Mouse (Mus musculus) embryonic facial prominence, embryonic 15.5 days (tissue): ENCODE results near the gene Adgrg5. TPM values are rescaled to one million over a fixed set of nuclear protein-coding genes. Genes with fewer than 3 reads are reported as not detected.

ENCODE experiments used
- ATAC-seq: fragments of 200-750 bp; cut with Nextera tagmentation; 2 replicates; pipeline ENCODE4 v1.8.0; 2017; ENCODE audit warnings: low read depth, moderate TSS enrichment; ENCODE audit not compliant: insufficient number of reproducible peaks, low FRiP score, low TSS enrichment
- H3K27ac ChIP-seq: fragments of 300-500 bp; sonication (generic); replicated peaks from 2 replicates; pipeline ENCODE4 v1.5.1; 2015; ENCODE audit warnings: mild to moderate bottlenecking, inconsistent platforms
- H3K27me3 ChIP-seq: fragments of 300-500 bp; sonication (generic); 2 replicates; pipeline ENCODE4 v1.6.1; 2015; ENCODE audit warnings: inconsistent platforms
- H3K36me3 ChIP-seq: fragments of 300-500 bp; sonication (generic); 2 replicates; pipeline ENCODE4 v1.6.1; 2015; ENCODE audit warnings: mild to moderate bottlenecking, inconsistent platforms
- H3K4me1 ChIP-seq: fragments of 300-500 bp; sonication (generic); 2 replicates; pipeline ENCODE4 v1.6.1; 2015; ENCODE audit warnings: inconsistent platforms
- H3K4me2 ChIP-seq: fragments of 300-500 bp; sonication (generic); replicated peaks from 2 replicates; pipeline ENCODE4 v1.6.1; 2015; ENCODE audit warnings: mild to moderate bottlenecking, inconsistent platforms
- H3K4me3 ChIP-seq: fragments of 300-500 bp; sonication (generic); replicated peaks from 2 replicates; pipeline ENCODE4 v1.5.1; 2015; ENCODE audit warnings: mild to moderate bottlenecking, inconsistent platforms
- H3K9ac ChIP-seq: fragments of 300-500 bp; sonication (generic); 2 replicates; pipeline ENCODE4 v1.6.1; 2015; ENCODE audit warnings: inconsistent platforms
- H3K9me3 ChIP-seq: fragments of 300-500 bp; sonication (generic); replicated peaks from 2 replicates; pipeline ENCODE4 v1.6.1; 2016; ENCODE audit warnings: inconsistent platforms
- WGBS: fragments of 180-500 bp; shearing (Covaris S2); methylation state at CpG from one replicate; pipeline ENCODE4 v1.1.7; 2015; 5-methylcytosine and 5-hydroxymethylcytosine counted together
- polyA plus RNA-seq: library from polyadenylated mRNA; unstranded; fragments of >200 nt; fragmentation: Nextera tagmentation; extraction: Ambion mirVana; gene quantifications from 2 replicates; pipeline ENCODE4 v1.2.1, GENCODE M21; 2015

Adgrg5 gene
- polyA plus RNA-seq, 1 experiment from 2014 or later = 0.07 TPM

DNA sequence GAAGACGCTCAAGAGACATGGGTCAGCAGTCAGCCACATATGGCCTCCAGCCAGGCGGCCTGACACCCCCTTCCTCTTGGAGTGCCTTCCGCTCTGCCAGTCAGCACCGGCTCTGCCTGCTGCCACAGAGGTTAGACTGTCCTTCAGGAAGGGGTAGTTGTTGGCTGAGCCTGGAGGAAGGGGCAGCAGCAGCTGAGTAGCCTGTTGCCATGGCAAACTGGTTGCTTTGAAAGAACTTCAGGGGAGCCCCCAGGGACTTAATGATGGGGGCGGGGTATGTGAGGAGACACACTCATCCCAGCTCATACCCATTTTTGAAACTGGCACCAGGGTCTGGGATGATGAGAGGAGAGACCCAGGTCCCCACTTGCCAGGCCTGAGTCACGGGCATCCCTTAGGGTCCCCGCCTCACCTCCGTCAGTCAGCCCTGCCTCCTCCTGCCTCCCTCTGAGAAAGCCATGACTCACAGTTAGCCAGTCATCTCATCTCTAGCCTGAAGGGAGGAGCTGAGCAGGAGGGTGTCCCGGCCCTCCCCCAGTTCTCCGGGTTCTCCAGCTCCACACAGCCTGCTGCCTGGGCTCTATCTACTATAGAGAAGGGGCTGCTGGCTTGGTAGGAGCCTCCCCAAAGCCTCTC lies 60.5 kb downstream of the Adgrg5 start:
- H3K36me3 ChIP-seq = no peaks in the 10 kb centered on the region
- peak overlapping the region; percentile 55 for H3K27ac ChIP-seq
- no peaks in the 10 kb centered on the region for H3K27me3 ChIP-seq
- H3K4me1 ChIP-seq = peaks cover 44% of the 10 kb centered on the region
- H3K9me3 ChIP-seq = no peaks in the 10 kb centered on the region
- ATAC-seq = 0 out of 2 replicates have a peak, but pooled peaks have one; percentile 39
- WGBS = 18% methylated on average over 10 of the region's 10 CpGs
- 0 out of 2 replicates have a peak overlapping the region, but pooled peaks have one; percentile 8 for H3K4me3 ChIP-seq
- peak overlapping the region; percentile 27 for H3K4me2 ChIP-seq
- H3K9ac ChIP-seq = no peak overlapping the region

DNA sequence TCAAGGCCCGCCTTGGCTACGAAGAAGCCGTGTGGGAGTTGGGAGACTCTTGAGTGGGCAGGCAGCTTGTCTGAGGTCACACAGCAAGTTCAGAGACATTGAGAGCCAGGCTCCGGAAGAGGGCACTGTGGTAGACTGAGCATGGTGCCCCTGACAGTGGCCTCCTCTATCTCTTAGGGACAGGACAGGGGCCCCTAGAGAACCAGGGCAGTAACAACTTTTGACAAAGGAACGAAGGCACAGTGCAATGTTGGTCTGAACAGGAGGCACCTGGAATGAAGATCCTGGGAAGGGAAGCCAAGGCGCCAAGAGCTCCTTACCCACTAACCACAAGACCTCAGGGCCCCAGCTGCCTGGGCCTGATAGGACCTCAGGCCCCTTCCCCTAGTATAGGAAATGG lies 61.5 kb downstream of the Adgrg5 start:
- no peak for ATAC-seq
- no peak overlapping the region for H3K9ac ChIP-seq
- no peak overlapping the region for H3K4me2 ChIP-seq
- no peak overlapping the region for H3K27ac ChIP-seq
- no peak overlapping the region for H3K4me3 ChIP-seq
- peaks cover 43% of the 10 kb centered on the region for H3K4me1 ChIP-seq
- 82% methylated on average over 6 of the region's 6 CpGs for WGBS
- H3K9me3 ChIP-seq = no peaks in the 10 kb centered on the region
- no peaks in the 10 kb centered on the region for H3K27me3 ChIP-seq
- H3K36me3 ChIP-seq = no peaks in the 10 kb centered on the region

DNA sequence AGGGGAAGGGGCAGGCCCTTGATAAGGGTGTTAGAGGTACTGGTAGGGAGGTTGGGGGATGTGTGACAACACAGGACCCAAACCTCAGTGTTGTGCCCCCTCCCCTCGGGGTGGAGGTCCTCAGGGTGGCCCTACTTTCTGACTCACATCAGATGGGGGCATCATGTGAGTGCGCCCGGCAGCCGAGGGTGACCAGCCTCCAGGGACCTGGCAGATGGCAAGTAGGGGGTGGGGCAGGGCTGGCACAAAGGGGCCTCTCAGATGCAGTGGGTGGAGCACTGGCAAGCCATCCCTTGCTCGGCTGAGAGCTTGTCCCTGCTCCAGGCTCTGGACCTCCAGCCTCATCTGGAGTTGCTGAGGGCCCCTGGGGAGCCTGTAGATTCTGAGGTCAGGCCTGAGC lies 63.2 kb downstream of the Adgrg5 start:
- Histone ChIP-seq H3K4me3 (no peak overlapping the region), H3K4me2 (no peak overlapping the region), H3K36me3 (no peaks in the 10 kb centered on the region), H3K27ac (no peak overlapping the region), H3K9me3 (no peaks in the 10 kb centered on the region), H3K9ac (no peak overlapping the region), H3K4me1 (peaks cover 45% of the 10 kb centered on the region), H3K27me3 (no peaks in the 10 kb centered on the region)
- 51% methylated on average over 5 of the region's 5 CpGs for whole genome bisulfite sequencing
- peak; percentile 24; the same call in 1 of the 2 replicates for ATAC-seq

DNA sequence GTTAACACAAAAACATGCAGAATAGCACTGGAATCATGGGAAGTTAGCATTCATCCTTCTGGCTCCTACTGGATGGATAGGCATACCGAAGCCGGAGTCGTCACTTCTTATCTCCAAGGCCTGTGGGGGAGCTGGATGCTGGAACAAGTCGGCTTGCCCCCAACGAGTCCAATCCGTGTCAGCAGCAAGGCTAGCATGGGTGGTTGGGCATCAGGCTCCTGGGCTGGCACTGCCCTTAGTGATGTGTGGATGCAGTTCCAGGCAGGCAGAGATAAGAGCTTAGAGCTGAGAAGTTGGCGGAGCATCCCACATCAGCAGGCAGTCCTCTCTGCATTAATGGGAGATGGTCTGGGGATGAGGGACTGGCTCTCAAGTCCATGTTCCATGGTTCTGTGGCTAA lies 64.1 kb downstream of the Adgrg5 start:
- WGBS = 86% methylated on average over 7 of the region's 7 CpGs
- Histone ChIP-seq H3K4me2 (no peak overlapping the region), H3K4me1 (peaks cover 51% of the 10 kb centered on the region)

DNA sequence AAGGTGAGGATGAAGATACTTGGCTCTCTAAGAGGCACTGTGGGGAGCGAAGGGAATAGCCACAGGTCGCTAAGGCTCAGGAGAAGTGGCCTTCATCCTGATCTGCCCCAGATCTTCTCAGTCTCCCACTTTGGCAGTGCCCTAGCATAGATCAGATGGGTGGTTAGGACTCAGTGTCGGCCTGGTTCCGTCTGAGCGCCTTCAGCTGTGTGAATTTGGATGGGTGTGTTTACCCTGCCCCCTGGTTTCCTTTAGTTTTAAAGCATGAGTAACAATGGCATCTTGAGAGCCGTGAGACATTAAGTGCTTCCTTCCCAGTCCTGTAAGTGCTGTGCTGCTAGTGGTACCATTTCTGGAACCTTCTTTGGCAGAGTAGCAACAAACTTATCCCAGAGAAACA lies 65.1 kb downstream of the Adgrg5 start:
- Histone ChIP-seq H3K9ac (no peak overlapping the region), H3K36me3 (no peaks in the 10 kb centered on the region), H3K9me3 (no peaks in the 10 kb centered on the region), H3K4me1 (peaks cover 57% of the 10 kb centered on the region), H3K4me2 (no peak overlapping the region), H3K27me3 (no peaks in the 10 kb centered on the region), H3K4me3 (no peak overlapping the region), H3K27ac (no peak overlapping the region)
- no peak for ATAC-seq
- WGBS = 78% methylated on average over 6 of the region's 6 CpGs

More for the DNA sequence above, 64.1 kb downstream of the Adgrg5 start:
- ATAC-seq = no peak
- H3K27ac ChIP-seq = no peak overlapping the region
- no peak overlapping the region for H3K4me3 ChIP-seq
- H3K27me3 ChIP-seq = no peaks in the 10 kb centered on the region
- no peaks in the 10 kb centered on the region for H3K36me3 ChIP-seq
- no peaks in the 10 kb centered on the region for H3K9me3 ChIP-seq
- no peak overlapping the region for H3K9ac ChIP-seq

DNA sequence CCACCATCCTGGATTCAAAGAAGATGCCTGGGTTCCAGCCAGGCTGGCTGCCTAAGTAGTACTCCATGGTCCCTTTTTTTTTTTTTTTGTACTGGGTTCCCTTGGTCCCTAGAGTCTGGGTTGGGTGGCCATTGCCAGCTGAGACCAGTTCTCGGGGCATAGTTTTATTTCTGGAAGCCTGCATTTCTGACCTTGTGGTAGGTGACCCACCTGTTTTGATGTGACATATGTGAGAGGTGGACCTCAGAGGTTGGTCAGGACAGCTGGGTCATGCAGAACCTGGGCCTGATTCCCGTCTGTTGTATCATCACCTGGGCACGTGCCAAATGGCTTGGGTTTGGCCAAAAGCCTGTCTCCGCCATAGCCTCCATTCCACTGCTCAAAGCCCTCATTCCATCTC lies 66.2 kb downstream of the Adgrg5 start:
- H3K4me3 ChIP-seq = no peak overlapping the region
- no peaks in the 10 kb centered on the region for H3K36me3 ChIP-seq
- no peak for ATAC-seq
- no peak overlapping the region for H3K9ac ChIP-seq
- no peaks in the 10 kb centered on the region for H3K9me3 ChIP-seq
- peaks cover 58% of the 10 kb centered on the region for H3K4me1 ChIP-seq
- H3K4me2 ChIP-seq = no peak overlapping the region
- H3K27me3 ChIP-seq = no peaks in the 10 kb centered on the region
- WGBS = 78% methylated on average over 4 of the region's 4 CpGs
- no peak overlapping the region for H3K27ac ChIP-seq

DNA sequence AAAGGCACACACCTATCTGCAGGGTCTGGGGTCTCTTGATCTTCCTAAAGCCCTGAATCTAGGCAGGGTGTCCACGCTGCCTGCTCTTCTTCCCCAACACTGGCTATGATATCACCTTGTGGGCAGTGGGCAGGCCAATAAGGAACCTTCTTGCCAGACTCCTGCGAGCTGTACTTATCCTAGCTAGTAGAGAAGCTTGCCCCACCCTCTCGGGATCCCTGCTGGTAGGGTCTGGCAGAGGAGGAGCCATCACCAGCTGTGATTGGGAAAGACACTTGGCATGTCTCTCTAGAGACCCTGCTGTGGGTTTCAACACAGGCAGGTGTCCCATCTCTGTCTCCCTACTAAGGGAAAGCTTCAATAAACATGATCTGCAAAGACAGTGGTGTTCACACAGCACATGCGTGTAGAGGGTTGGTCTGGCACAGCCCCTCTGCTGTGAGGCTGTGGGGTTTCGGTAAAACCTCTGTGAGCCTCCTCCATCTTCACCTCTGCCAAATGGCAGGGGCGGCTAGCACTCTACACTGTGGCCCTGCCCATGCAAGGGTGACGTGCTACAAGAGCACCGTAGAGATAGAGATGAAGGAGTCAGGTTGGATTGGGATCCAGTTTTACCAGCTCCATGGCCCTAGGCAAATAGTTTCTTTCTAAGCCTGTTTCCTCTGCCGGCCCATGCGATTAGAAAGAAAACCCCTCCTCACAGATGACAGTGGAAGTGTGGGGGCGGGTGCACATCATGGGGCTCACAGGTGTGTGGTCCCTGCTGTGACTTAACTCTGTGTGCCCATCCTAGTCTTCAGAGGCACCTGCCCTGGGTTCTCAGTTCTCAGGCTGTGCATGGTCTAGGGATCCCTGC lies 67.3 kb downstream of the Adgrg5 start:
- Histone ChIP-seq H3K27ac (peak overlapping the region; percentile 65), H3K9ac (no peak overlapping the region), H3K4me1 (peaks cover 64% of the 10 kb centered on the region), H3K36me3 (no peaks in the 10 kb centered on the region), H3K4me2 (0 out of 2 replicates have a peak overlapping the region, but pooled peaks have one; percentile 8), H3K4me3 (no peak overlapping the region), H3K27me3 (no peaks in the 10 kb centered on the region), H3K9me3 (no peaks in the 10 kb centered on the region)
- no peak for ATAC-seq
- 44% methylated on average over 11 of the region's 11 CpGs for WGBS

DNA sequence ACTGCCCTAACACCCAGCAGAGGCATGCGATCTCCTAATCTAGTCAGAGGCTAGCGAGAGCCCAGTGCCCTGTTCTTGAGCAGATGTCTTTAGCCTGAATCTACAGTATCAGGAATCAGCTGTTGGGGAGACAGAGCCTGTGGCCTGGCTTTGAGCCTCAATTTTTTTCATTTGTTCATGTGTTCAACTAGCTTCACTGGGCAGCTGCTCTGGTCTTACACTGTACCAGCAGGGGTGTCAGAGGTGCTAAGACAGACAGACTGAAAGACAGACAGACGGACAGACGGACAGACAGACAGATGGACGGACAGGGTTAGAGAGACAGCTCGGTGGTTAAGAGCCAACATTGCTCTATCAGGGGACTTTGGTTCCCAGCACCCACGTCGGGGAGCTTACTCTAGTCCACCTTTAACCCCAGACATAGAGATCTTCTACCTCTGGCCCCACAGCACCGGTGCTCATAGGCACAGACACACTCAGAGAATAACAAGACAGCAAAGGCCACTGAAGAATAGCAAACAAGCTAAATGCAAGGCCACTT lies 68.0 kb downstream of the Adgrg5 start:
- whole genome bisulfite sequencing = 70% methylated on average over 9 of the region's 9 CpGs
- Histone ChIP-seq H3K9me3 (no peaks in the 10 kb centered on the region), H3K4me1 (peaks cover 64% of the 10 kb centered on the region), H3K4me2 (0 out of 2 replicates have a peak overlapping the region, but pooled peaks have one; percentile 8), H3K4me3 (no peak overlapping the region), H3K36me3 (no peaks in the 10 kb centered on the region), H3K27me3 (no peaks in the 10 kb centered on the region), H3K27ac (peak overlapping the region; percentile 35; the same call in 1 of the 2 replicates), H3K9ac (no peak overlapping the region)
- ATAC-seq = no peak

DNA sequence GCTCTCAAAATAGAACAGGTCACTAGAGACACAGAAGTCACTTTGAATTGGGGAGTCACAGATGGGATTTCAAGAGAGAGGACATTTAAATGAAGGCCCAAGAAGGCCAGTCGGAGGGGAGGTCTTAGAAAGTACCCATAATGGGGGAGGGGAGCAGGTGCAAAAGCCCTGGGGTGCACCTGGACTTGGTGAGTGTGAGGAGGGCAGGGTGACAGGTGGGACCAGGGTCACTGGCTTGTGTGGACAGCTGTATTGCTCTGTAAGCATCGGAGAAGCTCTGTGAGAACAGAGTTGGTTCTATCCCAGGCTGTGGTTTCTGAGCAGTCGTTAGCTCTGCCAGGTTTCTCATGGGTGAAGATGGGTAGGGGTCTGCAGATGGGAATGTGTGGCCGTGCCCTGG lies 68.5 kb downstream of the Adgrg5 start:
- peak overlapping the region; percentile 73 for H3K27ac ChIP-seq
- WGBS = 75% methylated on average over 4 of the region's 4 CpGs

DNA sequence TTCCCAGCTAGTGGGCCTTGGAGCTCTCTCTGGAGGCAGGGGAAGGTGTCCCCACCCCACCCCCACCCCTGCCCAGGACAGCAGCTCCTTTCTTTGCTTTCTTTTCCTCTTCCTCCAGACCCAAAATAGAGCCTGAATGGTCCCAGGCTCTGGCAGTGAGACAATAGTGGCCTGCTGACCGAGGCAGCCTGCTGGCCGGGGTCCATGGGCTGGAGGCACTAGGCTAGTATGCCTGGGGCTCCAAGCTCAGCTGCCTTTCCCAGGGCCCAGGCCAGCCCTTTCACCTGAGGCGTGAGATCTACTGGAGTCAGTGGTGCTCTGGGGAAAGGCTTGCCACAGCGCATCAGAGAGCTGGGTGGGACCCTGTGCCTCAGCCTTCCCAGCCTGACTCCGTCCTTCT lies 69.0 kb downstream of the Adgrg5 start:
- peaks cover 64% of the 10 kb centered on the region for H3K4me1 ChIP-seq
- H3K9ac ChIP-seq = 0 out of 2 replicates have a peak overlapping the region, but pooled peaks have one; percentile 4
- H3K27me3 ChIP-seq = no peaks in the 10 kb centered on the region
- no peak overlapping the region for H3K4me2 ChIP-seq
- H3K9me3 ChIP-seq = no peaks in the 10 kb centered on the region
- WGBS = 40% methylated on average over 5 of the region's 5 CpGs
- no peaks in the 10 kb centered on the region for H3K36me3 ChIP-seq
- H3K4me3 ChIP-seq = no peak overlapping the region
- ATAC-seq = no peak
- H3K27ac ChIP-seq = peak overlapping the region; percentile 73

More for the DNA sequence above, 68.5 kb downstream of the Adgrg5 start:
- Histone ChIP-seq H3K36me3 (no peaks in the 10 kb centered on the region), H3K27me3 (no peaks in the 10 kb centered on the region), H3K9ac (0 out of 2 replicates have a peak overlapping the region, but pooled peaks have one; percentile 4), H3K9me3 (no peaks in the 10 kb centered on the region), H3K4me3 (no peak overlapping the region), H3K4me2 (no peak overlapping the region), H3K4me1 (peaks cover 60% of the 10 kb centered on the region)
- no peak for ATAC-seq
